Mouse (Mus musculus): Measurements from ENCODE around the gene Cebpa.

- no peak for TF ChIP-seq GATA1 (IDR thresholded peaks at IDR 0.05; ENCODE audit: borderline replicate concordance, low read length)
- no peak for TF ChIP-seq TAL1 (conservative IDR thresholded peaks at IDR 0.05; ENCODE audit: low read depth, low read length)
Measured at GRCm38 (mm10) chr7:35080843-35081338, 38.2 kb upstream of the Cebpa start.

Data from G1E (cell line).